Mouse (Mus musculus) kidney, postnatal 0 days (tissue): ENCODE measurements around the gene Ttpal. TPM values are rescaled to one million over a fixed set of nuclear protein-coding genes. Genes with fewer than 3 reads are reported as not detected.

Experiments
- ATAC-seq: fragments of 200-750 bp; cut with Nextera tagmentation; replicated peaks from 2 replicates; pipeline ENCODE4 v1.8.0; 2017; ENCODE audit warnings: low read depth, moderate number of reproducible peaks, moderate TSS enrichment, moderate library complexity; ENCODE audit not compliant: low FRiP score
- DNase-seq: peaks from one replicate; pipeline ENCODE4 v3.0.0-alpha.2; 2016; ENCODE audit warnings: low spot score
- H3K27ac ChIP-seq: fragments of 300-500 bp; sonication (generic); 2 replicates; pipeline ENCODE4 v1.5.1; 2014; ENCODE audit warnings: mild to moderate bottlenecking
- H3K27me3 ChIP-seq: fragments of 300-500 bp; sonication (generic); 2 replicates; pipeline ENCODE4 v1.6.1; 2014; ENCODE audit warnings: low read length, mixed read lengths; ENCODE audit not compliant: insufficient read depth
- H3K36me3 ChIP-seq: fragments of 300-500 bp; sonication (generic); 2 replicates; pipeline ENCODE4 v1.6.1; 2014; ENCODE audit warnings: low read length, mixed read lengths; ENCODE audit not compliant: insufficient read depth
- H3K4me1 ChIP-seq: fragments of 300-500 bp; sonication (generic); replicated peaks from 2 replicates; pipeline ENCODE4 v1.6.1; 2014; ENCODE audit warnings: antibody characterized with exemption, low read length, mixed read lengths; ENCODE audit not compliant: insufficient read depth
- H3K4me2 ChIP-seq: fragments of 300-500 bp; sonication (generic); 2 replicates; pipeline ENCODE4 v1.6.1; 2014; ENCODE audit warnings: mild to moderate bottlenecking, low read length, moderate library complexity, mixed read lengths
- H3K4me3 ChIP-seq: fragments of 300-500 bp; sonication (generic); replicated peaks from 2 replicates; pipeline ENCODE4 v1.5.1; 2014; ENCODE audit warnings: low read depth, low read length
- H3K9ac ChIP-seq: fragments of 300-500 bp; sonication (generic); 2 replicates; pipeline ENCODE4 v1.6.1; 2014; ENCODE audit warnings: low read depth, low read length
- H3K9me3 ChIP-seq: fragments of 300-500 bp; sonication (generic); replicated peaks from 2 replicates; pipeline ENCODE4 v1.6.1; 2016; ENCODE audit warnings: low read length, inconsistent platforms, mixed read lengths
- CTCF ChIP-seq: IDR thresholded peaks from 2 replicates; pipeline ENCODE4 v1.5.1; 2016; ENCODE audit warnings: antibody characterized with exemption, low read depth, mild to moderate bottlenecking, moderate library complexity
- WGBS: fragments of 180-500 bp; shearing (Covaris S2); extraction: QIAGEN DNeasy Blood & Tissue Kit; methylation state at CpG from one replicate; pipeline ENCODE4 v1.1.7; 2014; 5-methylcytosine and 5-hydroxymethylcytosine counted together
- polyA plus RNA-seq: library from polyadenylated mRNA; unstranded; fragments of >200 nt; fragmentation: Nextera tagmentation; extraction: Ambion mirVana; gene quantifications from 2 replicates; pipeline ENCODE4 v1.2.1, GENCODE M21; 2015

Gene Ttpal
- polyA plus RNA-seq, 1 experiment from 2014 or later = 18.1 TPM

GRCm38 (mm10) chr2:163634211-163634610 is 32.1 kb downstream of the Ttpal start:
- no peak overlapping the region for H3K4me3 ChIP-seq
- H3K36me3 ChIP-seq = peaks cover 37% of the 10 kb centered on the region
- H3K4me1 ChIP-seq = peaks cover 10% of the 10 kb centered on the region; the same call in 1 of the 2 replicates
- no peak for TF ChIP-seq CTCF
- no peak overlapping the region for H3K4me2 ChIP-seq
- ATAC-seq = no peak
- no peak overlapping the region for H3K9ac ChIP-seq
- no peaks in the 10 kb centered on the region for H3K9me3 ChIP-seq
- no peaks in the 10 kb centered on the region for H3K27me3 ChIP-seq
- WGBS = 93% methylated on average over 2 of the region's 2 CpGs
- DNase-seq = no peak
- H3K27ac ChIP-seq = no peak overlapping the region

GRCm38 (mm10) chr2:163636057-163636456 is 33.9 kb downstream of the Ttpal start:
- H3K4me3 ChIP-seq = no peak overlapping the region
- H3K36me3 ChIP-seq = peaks cover 21% of the 10 kb centered on the region
- H3K9me3 ChIP-seq = no peaks in the 10 kb centered on the region
- H3K4me2 ChIP-seq = no peak overlapping the region
- TF ChIP-seq CTCF = no peak
- H3K9ac ChIP-seq = no peak overlapping the region
- ATAC-seq (no peak), DNase-seq (no peak)
- 88% methylated on average over 2 of the region's 2 CpGs for WGBS
- peaks cover 10% of the 10 kb centered on the region for H3K4me1 ChIP-seq
- no peaks in the 10 kb centered on the region for H3K27me3 ChIP-seq
- no peak overlapping the region for H3K27ac ChIP-seq

GRCm38 (mm10) chr2:163637655-163638266 is 35.6 kb downstream of the Ttpal start:
- Histone ChIP-seq H3K27me3 (no peaks in the 10 kb centered on the region), H3K9me3 (no peaks in the 10 kb centered on the region), H3K4me2 (no peak overlapping the region), H3K27ac (0 out of 2 replicates have a peak overlapping the region, but pooled peaks have one; percentile 19), H3K4me3 (no peak overlapping the region), H3K9ac (no peak overlapping the region), H3K4me1 (peaks cover 10% of the 10 kb centered on the region), H3K36me3 (peaks cover 12% of the 10 kb centered on the region; the same call in 1 of the 2 replicates)
- WGBS = 38% methylated on average over 5 of the region's 5 CpGs
- TF ChIP-seq CTCF = no peak
- no peak for ATAC-seq
- DNase-seq = no peak

DNA sequence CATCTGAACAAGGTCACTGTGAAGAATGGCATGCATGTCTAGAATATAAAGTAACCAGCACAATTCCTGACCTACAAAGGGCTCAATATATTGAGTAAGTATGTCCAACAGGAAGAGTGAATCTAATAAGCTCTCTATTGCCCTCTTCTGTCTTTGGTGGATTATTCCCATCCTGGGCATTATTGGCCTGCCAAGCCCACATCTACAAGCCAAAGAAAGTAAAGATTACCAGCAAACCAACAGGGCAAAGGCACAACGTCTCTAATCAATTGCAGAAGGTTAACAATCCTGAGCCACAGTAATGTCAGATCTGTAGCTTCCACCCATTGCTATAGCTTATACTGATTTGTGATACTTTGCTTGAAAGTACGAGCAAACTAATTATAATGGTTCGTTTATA is 38.4 kb downstream of the Ttpal start:
- no peaks in the 10 kb centered on the region for H3K27me3 ChIP-seq
- 81% methylated on average over 3 of the region's 3 CpGs for WGBS
- peaks cover 18% of the 10 kb centered on the region for H3K4me1 ChIP-seq
- H3K27ac ChIP-seq = no peak overlapping the region
- no peak overlapping the region for H3K9ac ChIP-seq
- H3K4me2 ChIP-seq = no peak overlapping the region
- no peak overlapping the region for H3K4me3 ChIP-seq
- TF ChIP-seq CTCF = peak; percentile 38; the same call in 1 of the 2 replicates
- no peak for ATAC-seq
- H3K9me3 ChIP-seq = no peaks in the 10 kb centered on the region
- no peak for DNase-seq
- 0 out of 2 replicates have a peak, but pooled peaks cover 5% of the 10 kb centered on the region for H3K36me3 ChIP-seq

GRCm38 (mm10) chr2:163641681-163642080 is 39.6 kb downstream of the Ttpal start:
- Histone ChIP-seq H3K4me3 (no peak overlapping the region), H3K4me2 (peak overlapping the region; percentile 5; the same call in 1 of the 2 replicates), H3K27ac (peak overlapping the region; percentile 51; the same call in 1 of the 2 replicates), H3K9ac (no peak overlapping the region), H3K9me3 (no peaks in the 10 kb centered on the region), H3K27me3 (no peaks in the 10 kb centered on the region), H3K36me3 (no peaks in the 10 kb centered on the region), H3K4me1 (peaks cover 18% of the 10 kb centered on the region)
- ATAC-seq = no peak
- DNase-seq = peak; percentile 90
- 0 out of 2 replicates have a peak, but pooled peaks have one; percentile 9 for TF ChIP-seq CTCF
- 35% methylated on average over 3 of the region's 3 CpGs for WGBS

- TF ChIP-seq CTCF = no peak
- 86% methylated on average over 30 of the region's 30 CpGs for WGBS
- Histone ChIP-seq H3K9ac (0 out of 2 replicates have a peak overlapping the region, but pooled peaks have one; percentile 98), H3K9me3 (no peaks in the 10 kb centered on the region), H3K4me2 (peak overlapping the region; percentile 66), H3K4me3 (peak overlapping the region; percentile 94), H3K27me3 (no peaks in the 10 kb centered on the region), H3K4me1 (peaks cover 16% of the 10 kb centered on the region), H3K36me3 (no peaks in the 10 kb centered on the region), H3K27ac (peak overlapping the region; percentile 100)
- DNase-seq = peak; percentile 46
- ATAC-seq = no peak
Measured at GRCm38 (mm10) chr2:163642685-163643575, 40.8 kb downstream of the Ttpal start.
